Mouse (Mus musculus) retina, postnatal 7 days (tissue): ENCODE measurements around the gene Ifit2.
A peak's percentile ranks its signal among the peaks of the same experiment; 100 is the strongest.
"Not testable (repeated sequence)": the region's sequence is repeated elsewhere in the genome, so short reads cannot be mapped to it uniquely, and the experiment has no call there.

ENCODE experiments used
- DNase-seq: peaks from one replicate; pipeline ENCODE4 v3.0.0-alpha.2; 2012; ENCODE audit warnings: low read depth, low spot score

Ifit2 gene

GRCm38 (mm10) chr19:34596811-34597210 lies 46.3 kb downstream of the Ifit2 start:
- no peak for DNase-seq

- no peak for DNase-seq
Observed at GRCm38 (mm10) chr19:34598341-34598740, 47.8 kb downstream of the Ifit2 start.

- DNase-seq: not testable (repeated sequence)
Observed at GRCm38 (mm10) chr19:34599250-34599649, 48.8 kb downstream of the Ifit2 start.

- not testable (repeated sequence) for DNase-seq
Observed at GRCm38 (mm10) chr19:34601888-34602287, 51.4 kb downstream of the Ifit2 start, which contains the start of gene Ifit1bl1. Ifit1bl1 (minus strand) TSS chr19:34601956.

- DNase-seq: no peak
Observed at GRCm38 (mm10) chr19:34605472-34605871, 55.0 kb downstream of the Ifit2 start.

- DNase-seq: peak; percentile 9
Observed at GRCm38 (mm10) chr19:34607237-34608051, 57.0 kb downstream of the Ifit2 start, which contains the start of gene Ifit3b. Ifit3b (plus strand) TSS chr19:34607970.

GRCm38 (mm10) chr19:34610118-34610517 lies 59.6 kb downstream of the Ifit2 start:
- DNase-seq: not testable (repeated sequence)

GRCm38 (mm10) chr19:34612243-34613001 lies 61.9 kb downstream of the Ifit2 start:
- DNase-seq: not testable (repeated sequence)

GRCm38 (mm10) chr19:34620871-34621270 lies 70.4 kb downstream of the Ifit2 start:
- no peak for DNase-seq

GRCm38 (mm10) chr19:34623781-34624180 lies 73.3 kb downstream of the Ifit2 start:
- no peak for DNase-seq

- DNase-seq: no peak
Observed at GRCm38 (mm10) chr19:34624663-34625062, 74.2 kb downstream of the Ifit2 start.
